Mouse (Mus musculus): Measurements from ENCODE around the gene Pbx2. TPM values are rescaled to one million over a fixed set of nuclear protein-coding genes. Genes with fewer than 3 reads are reported as not detected.

Gene Pbx2
- polyA plus RNA-seq, 1 experiment from 2014 or later, result 9.4 TPM

DNA sequence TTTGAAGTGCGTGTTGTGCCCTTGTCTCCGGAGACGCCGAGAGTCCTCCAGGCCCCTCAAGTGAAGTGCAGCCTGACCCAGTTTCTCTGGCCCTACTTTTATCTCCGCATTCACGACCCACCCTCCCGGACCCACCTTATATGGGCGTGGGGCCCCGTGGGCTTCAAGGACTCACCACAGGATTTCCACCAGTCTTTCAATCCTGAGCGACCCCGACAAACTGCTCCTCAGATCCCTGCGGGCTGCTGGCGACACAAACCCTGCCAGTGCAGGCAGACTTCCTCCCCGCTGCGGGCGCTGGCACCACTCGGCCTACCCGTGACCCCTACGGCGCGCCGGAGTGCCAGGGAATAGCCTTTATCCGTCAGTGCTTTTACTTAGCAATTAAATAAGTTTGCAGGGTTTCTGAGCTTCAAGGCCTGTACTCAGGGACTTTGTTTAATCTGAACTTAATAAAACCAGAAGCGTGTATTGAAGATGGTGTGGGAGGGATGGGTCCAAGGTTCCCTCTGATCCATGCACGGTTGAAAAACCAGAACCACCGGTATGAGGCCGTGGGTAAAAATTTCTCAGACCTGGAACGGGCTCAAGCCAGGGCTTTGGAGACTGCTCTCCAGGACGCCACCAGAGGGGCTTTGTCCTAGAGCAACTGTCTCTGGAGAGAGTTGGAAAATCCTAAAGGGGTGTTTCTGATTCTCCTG lies 37.0 kb downstream of the Pbx2 start, which contains the start of gene Ppt2:
Ppt2 (minus strand) TSS at position 568 of the 701 bp plus-strand sequence.
- Histone ChIP-seq H3K4me1 (ENCODE audit: control insufficient read depth, insufficient read depth, low read length) (peaks cover 46% of the 10 kb centered on the region), H3K9ac (ENCODE audit: low read depth, low read length) (peak within 1 kb of the TSS; percentile 78), H3K27me3 (ENCODE audit: control insufficient read depth, insufficient read depth, low read depth, low read length) (0 out of 2 replicates have a peak, but pooled peaks cover 2% of the 10 kb centered on the region), H3K4me3 (ENCODE audit: low read depth, low read length) (peak within 1 kb of the TSS; percentile 73), H3K36me3 (ENCODE audit: control insufficient read depth, insufficient read depth, low read length) (no peaks in the 10 kb centered on the region), H3K9me3 (replicated peaks; ENCODE audit: control insufficient read depth, low read length, poor library complexity, severe bottlenecking) (no peaks in the 10 kb centered on the region), H3K27ac (ENCODE audit: low read length) (peak within 1 kb of the TSS; percentile 85), H3K4me2 (ENCODE audit: low read length) (peak within 1 kb of the TSS; percentile 92)
- WGBS, result 3% methylated on average over 29 of the region's 29 CpGs
- peak; percentile 11; the same call in 1 of the 2 replicates for ATAC-seq

DNA sequence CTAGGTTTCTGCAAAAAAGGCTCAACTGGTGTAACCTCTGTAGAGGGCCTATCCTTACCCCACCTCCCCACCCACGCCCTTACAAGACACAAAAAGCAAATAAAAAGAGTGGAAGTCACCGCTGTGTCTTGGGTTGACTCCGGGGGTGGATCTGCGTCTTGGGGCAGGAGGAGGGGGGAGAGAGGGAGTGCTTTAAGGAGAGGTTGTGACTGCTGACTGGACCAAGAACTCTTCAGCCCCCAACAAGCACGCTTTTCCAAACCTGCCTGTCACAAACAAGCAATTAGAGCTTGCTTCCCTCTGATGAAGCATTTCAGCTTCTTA lies 37.5 kb downstream of the Pbx2 start:
- Histone ChIP-seq H3K4me3 (ENCODE audit: low read depth, low read length) (peak overlapping the region; percentile 73), H3K27ac (ENCODE audit: low read length) (peak overlapping the region; percentile 85), H3K4me1 (ENCODE audit: control insufficient read depth, insufficient read depth, low read length) (peaks cover 46% of the 10 kb centered on the region), H3K27me3 (ENCODE audit: control insufficient read depth, insufficient read depth, low read depth, low read length) (0 out of 2 replicates have a peak, but pooled peaks cover 2% of the 10 kb centered on the region), H3K4me2 (ENCODE audit: low read length) (peak overlapping the region; percentile 92), H3K9me3 (replicated peaks; ENCODE audit: control insufficient read depth, low read length, poor library complexity, severe bottlenecking) (no peaks in the 10 kb centered on the region), H3K9ac (ENCODE audit: low read depth, low read length) (peak overlapping the region; percentile 78), H3K36me3 (ENCODE audit: control insufficient read depth, insufficient read depth, low read length) (no peaks in the 10 kb centered on the region)
- WGBS, result 13% methylated on average over 5 of the region's 5 CpGs
- ATAC-seq, result no peak

DNA sequence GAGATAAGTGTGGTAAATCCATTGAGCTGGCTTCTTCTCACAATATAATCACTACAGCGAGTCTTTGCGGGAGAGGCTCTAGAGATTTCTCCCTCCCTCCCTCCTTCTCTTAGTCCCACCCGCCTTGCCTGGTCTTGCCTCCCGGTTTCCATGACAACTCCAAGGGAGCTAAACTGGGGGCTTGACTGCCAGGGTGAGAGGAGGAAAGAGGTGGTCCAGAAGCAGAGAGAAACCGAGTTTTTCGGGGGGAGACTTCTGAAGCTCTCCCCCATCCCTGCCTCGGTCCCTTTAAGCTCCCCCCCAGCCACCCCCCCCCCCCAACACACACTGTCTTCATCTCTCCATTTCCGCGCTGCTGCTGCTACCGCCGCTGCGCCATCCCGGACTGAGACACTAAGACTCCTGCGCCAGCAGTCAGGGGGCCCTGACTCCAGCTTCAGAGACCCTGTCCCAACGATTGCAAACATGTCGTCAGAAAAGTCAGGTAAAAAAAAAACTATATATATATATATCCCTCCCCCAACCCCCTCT lies 38.2 kb downstream of the Pbx2 start, which contains the start of gene Prrt1:
Prrt1 (plus strand) TSS at position 313 of the 531 bp plus-strand sequence.
- ATAC-seq, result peak; percentile 38
- peak within 1 kb of the TSS; percentile 92 for H3K4me2 ChIP-seq (ENCODE audit: low read length)
- peak within 1 kb of the TSS; percentile 78 for H3K9ac ChIP-seq (ENCODE audit: low read depth, low read length)
- H3K4me3 ChIP-seq (ENCODE audit: low read depth, low read length), result peak within 1 kb of the TSS; percentile 73
- no peaks in the 10 kb centered on the region for H3K9me3 ChIP-seq (replicated peaks; ENCODE audit: control insufficient read depth, low read length, poor library complexity, severe bottlenecking)
- peaks cover 46% of the 10 kb centered on the region for H3K4me1 ChIP-seq (ENCODE audit: control insufficient read depth, insufficient read depth, low read length)
- peak within 1 kb of the TSS; percentile 85 for H3K27ac ChIP-seq (ENCODE audit: low read length)
- no peaks in the 10 kb centered on the region for H3K36me3 ChIP-seq (ENCODE audit: control insufficient read depth, insufficient read depth, low read length)
- WGBS, result under 1% methylated on average over 16 of the region's 16 CpGs
- H3K27me3 ChIP-seq (ENCODE audit: control insufficient read depth, insufficient read depth, low read depth, low read length), result 0 out of 2 replicates have a peak, but pooled peaks cover 2% of the 10 kb centered on the region

DNA sequence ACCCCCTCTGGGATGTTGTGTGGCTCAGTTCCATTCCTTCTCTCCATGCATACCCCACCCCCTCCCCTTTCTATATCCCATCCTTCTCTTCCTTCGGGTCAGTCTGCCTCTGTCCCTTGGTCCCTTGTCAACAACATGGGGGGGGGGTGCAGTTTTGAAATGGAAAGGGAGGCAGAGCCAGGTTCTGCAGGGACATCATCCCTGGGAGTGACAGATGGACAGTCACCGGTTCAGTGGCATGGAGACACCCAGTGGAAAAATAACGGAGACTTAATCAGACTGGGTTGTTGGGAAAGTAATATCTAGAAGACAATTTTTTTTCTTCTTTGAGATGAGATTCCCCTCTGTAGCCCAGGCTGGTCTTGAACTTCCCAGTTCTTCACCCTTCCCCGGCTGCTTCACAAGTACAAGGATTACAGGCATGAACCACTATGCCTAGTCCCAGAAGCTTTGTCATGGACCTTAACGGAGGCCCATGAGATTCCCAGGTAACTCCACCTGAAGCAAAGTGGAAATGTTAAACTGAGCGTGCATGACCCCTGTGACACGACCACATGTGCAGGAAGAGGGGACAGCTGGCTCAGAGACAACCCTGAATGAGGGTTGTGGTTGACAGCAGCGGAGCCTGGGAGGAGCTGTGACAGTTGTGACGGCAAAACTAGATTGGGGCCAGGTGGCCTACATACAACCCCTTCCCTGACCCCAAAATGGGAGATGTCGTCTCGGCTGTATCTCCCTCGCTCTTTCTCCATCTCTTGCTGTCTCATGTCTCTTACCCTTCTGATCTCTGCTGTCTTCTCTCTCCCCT lies 38.9 kb downstream of the Pbx2 start:
- Histone ChIP-seq H3K36me3 (ENCODE audit: control insufficient read depth, insufficient read depth, low read length) (no peaks in the 10 kb centered on the region), H3K4me1 (ENCODE audit: control insufficient read depth, insufficient read depth, low read length) (peaks cover 46% of the 10 kb centered on the region), H3K9ac (ENCODE audit: low read depth, low read length) (peak overlapping the region; percentile 78), H3K9me3 (replicated peaks; ENCODE audit: control insufficient read depth, low read length, poor library complexity, severe bottlenecking) (no peaks in the 10 kb centered on the region), H3K27me3 (ENCODE audit: control insufficient read depth, insufficient read depth, low read depth, low read length) (0 out of 2 replicates have a peak, but pooled peaks cover 2% of the 10 kb centered on the region), H3K4me3 (ENCODE audit: low read depth, low read length) (peak overlapping the region; percentile 73), H3K4me2 (ENCODE audit: low read length) (peak overlapping the region; percentile 92), H3K27ac (ENCODE audit: low read length) (peak overlapping the region; percentile 85)
- 21% methylated on average over 12 of the region's 12 CpGs for WGBS
- ATAC-seq, result no peak

DNA sequence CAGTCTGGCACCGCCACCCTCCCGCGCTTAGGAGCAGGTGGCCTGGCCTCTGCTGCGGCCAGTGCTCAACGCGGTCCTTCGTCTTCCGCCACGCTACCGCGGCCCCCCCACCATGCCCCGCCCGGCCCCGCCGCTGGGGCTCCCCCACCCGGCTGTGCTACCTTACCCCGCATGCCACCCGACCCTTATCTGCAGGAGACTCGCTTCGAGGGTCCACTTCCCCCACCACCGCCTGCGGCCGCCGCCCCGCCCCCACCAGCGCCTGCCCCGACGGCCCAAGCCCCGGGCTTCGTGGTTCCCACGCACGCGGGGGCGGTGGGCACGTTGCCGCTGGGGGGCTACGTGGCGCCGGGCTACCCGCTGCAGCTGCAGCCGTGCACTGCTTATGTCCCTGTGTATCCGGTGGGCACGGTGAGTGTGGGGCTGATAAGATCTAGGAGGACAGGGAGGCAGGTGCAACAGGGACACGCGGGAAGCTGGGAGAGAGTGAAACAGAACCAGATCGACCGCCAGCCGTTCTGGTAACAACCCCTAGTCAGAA lies 39.8 kb downstream of the Pbx2 start:
- Histone ChIP-seq H3K9me3 (replicated peaks; ENCODE audit: control insufficient read depth, low read length, poor library complexity, severe bottlenecking) (no peaks in the 10 kb centered on the region), H3K4me2 (ENCODE audit: low read length) (peak overlapping the region; percentile 92), H3K27me3 (ENCODE audit: control insufficient read depth, insufficient read depth, low read depth, low read length) (peaks cover 4% of the 10 kb centered on the region; the same call in 1 of the 2 replicates), H3K4me1 (ENCODE audit: control insufficient read depth, insufficient read depth, low read length) (peaks cover 44% of the 10 kb centered on the region), H3K9ac (ENCODE audit: low read depth, low read length) (peak overlapping the region; percentile 78), H3K27ac (ENCODE audit: low read length) (no peak overlapping the region), H3K4me3 (ENCODE audit: low read depth, low read length) (peak overlapping the region; percentile 73), H3K36me3 (ENCODE audit: control insufficient read depth, insufficient read depth, low read length) (no peaks in the 10 kb centered on the region)
- 1% methylated on average over 47 of the region's 48 CpGs for WGBS
- no peak for ATAC-seq

DNA sequence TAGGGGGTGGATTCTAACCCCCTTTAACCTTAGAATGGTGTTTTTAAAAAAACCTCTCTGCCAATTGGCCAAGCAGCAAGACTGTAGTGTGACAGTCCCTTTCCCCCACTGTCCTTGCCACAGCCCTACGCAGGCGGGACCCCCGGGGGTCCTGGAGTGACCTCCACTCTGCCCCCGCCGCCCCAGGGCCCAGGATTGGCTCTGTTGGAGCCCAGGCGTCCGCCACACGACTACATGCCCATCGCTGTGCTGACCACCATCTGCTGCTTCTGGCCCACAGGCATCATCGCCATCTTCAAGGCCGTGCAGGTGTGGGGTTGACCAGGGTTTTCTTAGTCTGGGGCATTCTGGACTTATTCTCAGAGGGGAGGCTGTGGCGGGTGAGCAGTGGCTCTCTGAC lies 40.6 kb downstream of the Pbx2 start:
- H3K4me3 ChIP-seq (ENCODE audit: low read depth, low read length), result peak overlapping the region; percentile 73
- peaks cover 4% of the 10 kb centered on the region; the same call in 1 of the 2 replicates for H3K27me3 ChIP-seq (ENCODE audit: control insufficient read depth, insufficient read depth, low read depth, low read length)
- ATAC-seq, result no peak
- 8% methylated on average over 12 of the region's 12 CpGs for WGBS
- no peaks in the 10 kb centered on the region for H3K36me3 ChIP-seq (ENCODE audit: control insufficient read depth, insufficient read depth, low read length)
- H3K9me3 ChIP-seq (replicated peaks; ENCODE audit: control insufficient read depth, low read length, poor library complexity, severe bottlenecking), result no peaks in the 10 kb centered on the region
- peak overlapping the region; percentile 92 for H3K4me2 ChIP-seq (ENCODE audit: low read length)
- H3K4me1 ChIP-seq (ENCODE audit: control insufficient read depth, insufficient read depth, low read length), result peaks cover 37% of the 10 kb centered on the region
- H3K27ac ChIP-seq (ENCODE audit: low read length), result no peak overlapping the region
- peak overlapping the region; percentile 78 for H3K9ac ChIP-seq (ENCODE audit: low read depth, low read length)

DNA sequence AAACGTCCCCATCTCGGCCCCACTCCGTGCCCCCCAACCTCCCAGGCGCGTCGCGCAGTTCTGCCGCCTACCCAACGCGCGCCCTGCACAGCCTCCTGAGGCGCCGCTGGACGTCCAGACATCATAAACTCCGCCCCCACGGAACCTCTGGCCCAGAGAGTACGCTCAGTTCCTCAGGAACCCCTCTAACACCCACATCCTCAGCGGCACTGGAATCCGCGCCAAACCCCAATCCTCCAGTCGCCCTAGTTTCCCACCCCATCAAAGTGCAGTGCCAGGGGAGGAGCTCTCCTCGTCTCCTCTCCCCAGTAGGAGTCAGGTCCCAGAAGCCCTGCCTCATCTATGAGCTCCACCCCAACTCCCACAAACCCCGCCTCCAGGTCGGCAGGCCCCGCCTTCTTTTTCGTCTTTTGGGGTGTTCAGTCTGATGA lies 41.2 kb downstream of the Pbx2 start:
- peaks cover 37% of the 10 kb centered on the region for H3K4me1 ChIP-seq (ENCODE audit: control insufficient read depth, insufficient read depth, low read length)
- ATAC-seq, result no peak

DNA sequence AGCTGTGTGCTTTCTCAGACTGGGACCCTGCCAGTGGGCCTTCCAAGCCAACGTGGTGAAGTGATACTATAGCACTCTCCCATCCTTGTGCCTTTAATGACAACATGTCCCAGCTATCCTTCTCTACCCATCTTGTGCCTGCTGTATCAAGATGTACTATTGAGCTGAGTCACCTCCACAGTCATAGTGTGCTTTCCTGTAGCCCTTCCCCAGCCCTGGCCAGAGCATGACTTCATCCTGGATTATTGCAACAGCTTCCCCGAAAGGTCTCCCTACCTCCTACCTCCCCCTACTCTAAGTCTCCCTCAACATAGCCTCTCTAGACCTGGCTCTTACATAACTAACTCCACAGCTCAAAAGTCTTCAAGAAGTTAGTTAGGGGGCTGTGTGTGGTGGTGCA lies 44.6 kb downstream of the Pbx2 start:
- H3K27me3 ChIP-seq (ENCODE audit: control insufficient read depth, insufficient read depth, low read depth, low read length), result peaks cover 6% of the 10 kb centered on the region; the same call in 1 of the 2 replicates
- H3K27ac ChIP-seq (ENCODE audit: low read length), result no peak overlapping the region
- no peaks in the 10 kb centered on the region for H3K9me3 ChIP-seq (replicated peaks; ENCODE audit: control insufficient read depth, low read length, poor library complexity, severe bottlenecking)
- peaks cover 13% of the 10 kb centered on the region for H3K4me1 ChIP-seq (ENCODE audit: control insufficient read depth, insufficient read depth, low read length)
- no peak overlapping the region for H3K4me2 ChIP-seq (ENCODE audit: low read length)
- 82% methylated on average over 2 of the region's 2 CpGs for WGBS
- no peak overlapping the region for H3K9ac ChIP-seq (ENCODE audit: low read depth, low read length)
- ATAC-seq, result no peak
- H3K4me3 ChIP-seq (ENCODE audit: low read depth, low read length), result no peak overlapping the region
- no peaks in the 10 kb centered on the region for H3K36me3 ChIP-seq (ENCODE audit: control insufficient read depth, insufficient read depth, low read length)

More for the DNA sequence above, 41.2 kb downstream of the Pbx2 start:
- Histone ChIP-seq H3K27ac (ENCODE audit: low read length) (no peak overlapping the region), H3K27me3 (ENCODE audit: control insufficient read depth, insufficient read depth, low read depth, low read length) (peaks cover 4% of the 10 kb centered on the region; the same call in 1 of the 2 replicates), H3K4me3 (ENCODE audit: low read depth, low read length) (peak overlapping the region; percentile 73), H3K4me2 (ENCODE audit: low read length) (peak overlapping the region; percentile 92), H3K9me3 (replicated peaks; ENCODE audit: control insufficient read depth, low read length, poor library complexity, severe bottlenecking) (no peaks in the 10 kb centered on the region), H3K36me3 (ENCODE audit: control insufficient read depth, insufficient read depth, low read length) (no peaks in the 10 kb centered on the region), H3K9ac (ENCODE audit: low read depth, low read length) (peak overlapping the region; percentile 78)
- WGBS, result 2% methylated on average over 26 of the region's 26 CpGs

Measured in midbrain, embryonic 16.5 days (tissue).